Mouse (Mus musculus): ENCODE results near the gene Mosmo.

DNA sequence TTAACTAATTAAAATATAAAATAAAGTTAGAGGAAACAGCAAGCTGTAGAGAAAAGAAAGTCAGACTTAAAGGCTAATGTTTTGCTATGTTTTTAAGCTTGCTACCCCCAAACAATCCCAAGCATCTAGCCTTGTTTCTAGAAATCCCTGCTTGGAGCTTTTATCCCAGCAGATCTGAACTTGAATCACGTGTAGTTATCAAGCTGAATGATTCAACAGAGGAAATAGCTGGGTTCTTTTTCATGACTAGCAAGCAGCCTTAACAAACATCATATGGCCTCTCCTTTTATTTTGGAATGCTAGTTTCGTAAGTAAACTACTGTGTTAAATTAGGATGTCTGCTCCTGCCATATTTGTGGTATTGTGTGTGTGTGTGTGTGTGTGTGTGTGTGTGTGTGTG, 39.8 kb downstream of the Mosmo start:
- TF ChIP-seq CTCF (IDR thresholded peaks at IDR 0.05; ENCODE audit: borderline replicate concordance, insufficient read depth, low read length) (no peak), POLR2A (IDR thresholded peaks at IDR 0.05; ENCODE audit: low read depth, low read length) (no peak)
